Mouse (Mus musculus) liver, postnatal 0 days (tissue): Measurements from ENCODE around the gene Casp4. TPM values are rescaled to one million over a fixed set of nuclear protein-coding genes. Genes with fewer than 3 reads are reported as not detected.

Experiments used
- ATAC-seq: fragments of 200-750 bp; cut with Nextera tagmentation; 2 replicates; pipeline ENCODE4 v1.8.0; 2017; ENCODE audit warnings: mild to moderate bottlenecking, moderate library complexity
- DNase-seq: peaks from one replicate; pipeline ENCODE4 v3.0.0-alpha.2; 2016
- H3K27ac ChIP-seq: fragments of 300-500 bp; sonication (generic); 2 replicates; pipeline ENCODE4 v1.5.1; 2014; ENCODE audit warnings: antibody characterized with exemption, moderate library complexity, mild to moderate bottlenecking, low read depth
- H3K27me3 ChIP-seq: fragments of 300-500 bp; sonication (generic); 2 replicates; pipeline ENCODE4 v1.6.1; 2014; ENCODE audit warnings: low read length, control low read depth, mixed read lengths; ENCODE audit not compliant: insufficient read depth
- H3K36me3 ChIP-seq: fragments of 300-500 bp; sonication (generic); replicated peaks from 2 replicates; pipeline ENCODE4 v1.6.1; 2014; ENCODE audit warnings: mild to moderate bottlenecking, control low read depth, low read length, moderate library complexity, mixed read lengths; ENCODE audit not compliant: insufficient read depth
- H3K4me1 ChIP-seq: fragments of 300-500 bp; sonication (generic); 2 replicates; pipeline ENCODE4 v1.6.1; 2014; ENCODE audit warnings: antibody characterized with exemption, mild to moderate bottlenecking, control low read depth; ENCODE audit not compliant: insufficient read depth
- H3K4me2 ChIP-seq: fragments of 300-500 bp; sonication (generic); 2 replicates; pipeline ENCODE4 v1.6.1; 2014; ENCODE audit warnings: low read depth, mild to moderate bottlenecking, low read length, moderate library complexity, mixed read lengths
- H3K4me3 ChIP-seq: fragments of 300-500 bp; sonication (generic); 2 replicates; pipeline ENCODE4 v1.5.1; 2014; ENCODE audit warnings: low read depth, low read length
- H3K9ac ChIP-seq: fragments of 300-500 bp; sonication (generic); replicated peaks from 2 replicates; pipeline ENCODE4 v1.6.1; 2014; ENCODE audit warnings: mild to moderate bottlenecking, moderate library complexity
- H3K9me3 ChIP-seq: fragments of 300-500 bp; sonication (generic); 2 replicates; pipeline ENCODE4 v1.6.1; 2016; ENCODE audit warnings: mild to moderate bottlenecking, control low read depth, low read length, mixed read lengths
- CTCF ChIP-seq: sonication (generic); IDR thresholded peaks from 2 replicates; pipeline ENCODE4 v1.5.1; 2016; ENCODE audit warnings: antibody characterized with exemption, low read depth
- EP300 ChIP-seq: IDR thresholded peaks from 2 replicates; pipeline ENCODE4 v1.6.1; 2016; ENCODE audit warnings: antibody characterized with exemption, low read depth, mild to moderate bottlenecking
- WGBS: fragments of 180-500 bp; shearing (Covaris S2); extraction: QIAGEN DNeasy Blood & Tissue Kit; methylation state at CpG from one replicate; pipeline ENCODE4 v1.1.7; 2014; ENCODE audit not compliant: insufficient replicate concordance; 5-methylcytosine and 5-hydroxymethylcytosine counted together
- polyA plus RNA-seq: library from polyadenylated mRNA; unstranded; fragments of >200 nt; fragmentation: Nextera tagmentation; extraction: Ambion mirVana; gene quantifications from 2 replicates; pipeline ENCODE4 v1.2.1, GENCODE M21; 2015

Gene Casp4
- polyA plus RNA-seq, 1 experiment from 2014 or later, result 2.1 TPM

DNA sequence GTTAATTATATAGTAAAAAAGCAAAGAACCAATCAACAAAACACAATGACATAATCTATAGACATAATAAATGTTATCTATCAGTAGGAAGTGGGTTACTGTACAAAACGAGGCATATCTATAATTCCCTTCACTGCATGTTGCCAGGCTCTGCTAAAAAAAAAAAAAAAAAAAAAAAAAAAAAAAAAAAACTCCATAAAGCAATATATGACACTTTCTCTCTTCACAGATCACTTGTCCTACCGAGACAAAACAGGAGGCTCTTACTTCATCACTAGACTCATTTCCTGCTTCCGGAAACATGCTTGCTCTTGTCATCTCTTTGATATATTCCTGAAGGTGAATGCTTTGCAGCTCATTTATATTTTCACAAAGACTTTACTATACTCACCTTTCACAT lies 19.6 kb downstream of the Casp4 start:
- Histone ChIP-seq H3K36me3 (no peaks in the 10 kb centered on the region; the same call in 1 of the 2 replicates), H3K4me3 (no peak overlapping the region), H3K9ac (no peak overlapping the region), H3K9me3 (no peaks in the 10 kb centered on the region), H3K27ac (no peak overlapping the region), H3K4me2 (no peak overlapping the region), H3K4me1 (no peaks in the 10 kb centered on the region), H3K27me3 (no peaks in the 10 kb centered on the region)
- DNase-seq (no peak), ATAC-seq (no peak)
- TF ChIP-seq CTCF, result no peak
- no peak for TF ChIP-seq EP300
- 43% methylated on average over 3 of the region's 3 CpGs for WGBS

GRCm38 (mm10) chr9:5332441-5332840 lies 23.8 kb downstream of the Casp4 start:
- Histone ChIP-seq H3K4me2 (no peak overlapping the region), H3K4me1 (no peaks in the 10 kb centered on the region), H3K36me3 (no peaks in the 10 kb centered on the region), H3K27ac (no peak overlapping the region), H3K4me3 (no peak overlapping the region), H3K27me3 (no peaks in the 10 kb centered on the region), H3K9ac (no peak overlapping the region), H3K9me3 (no peaks in the 10 kb centered on the region)
- ATAC-seq (no peak), DNase-seq (no peak)
- TF ChIP-seq EP300 (no peak), CTCF (no peak)

DNA sequence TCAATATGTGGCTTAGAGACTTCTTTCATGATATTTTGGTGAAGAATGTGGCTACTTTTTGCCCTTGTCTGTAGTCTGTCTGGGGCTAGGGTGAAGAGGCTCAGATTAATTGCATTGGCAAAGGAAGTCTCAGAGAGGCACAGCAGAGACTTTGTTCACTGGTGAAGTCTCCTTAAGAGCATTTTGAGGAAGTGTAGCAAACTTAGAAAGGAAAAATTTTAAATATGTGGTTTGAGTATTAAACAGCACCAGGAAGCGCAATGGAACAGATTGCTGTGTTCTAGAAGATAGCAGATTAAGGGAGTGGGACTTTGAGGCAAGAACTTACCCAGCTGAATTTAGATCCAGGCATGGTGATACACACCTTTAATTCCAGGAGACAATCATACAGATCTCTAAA lies 24.8 kb downstream of the Casp4 start:
- no peak for ATAC-seq
- no peak overlapping the region for H3K4me3 ChIP-seq
- no peak overlapping the region for H3K9ac ChIP-seq
- H3K9me3 ChIP-seq, result no peaks in the 10 kb centered on the region
- H3K4me2 ChIP-seq, result no peak overlapping the region
- TF ChIP-seq EP300 (no peak), CTCF (no peak)
- no peaks in the 10 kb centered on the region for H3K27me3 ChIP-seq
- no peaks in the 10 kb centered on the region for H3K36me3 ChIP-seq
- no peaks in the 10 kb centered on the region for H3K4me1 ChIP-seq
- no peak for DNase-seq
- 64% methylated on average over 1 of the region's 1 CpGs for WGBS
- H3K27ac ChIP-seq, result no peak overlapping the region

GRCm38 (mm10) chr9:5343092-5343491 lies 34.5 kb downstream of the Casp4 start:
- H3K27me3 ChIP-seq, result no peaks in the 10 kb centered on the region
- no peak overlapping the region for H3K4me3 ChIP-seq
- H3K4me2 ChIP-seq, result no peak overlapping the region
- H3K36me3 ChIP-seq, result no peaks in the 10 kb centered on the region
- DNase-seq (no peak), ATAC-seq (no peak)
- H3K9me3 ChIP-seq, result no peaks in the 10 kb centered on the region
- 48% methylated on average over 1 of the region's 1 CpGs for WGBS
- no peak overlapping the region for H3K9ac ChIP-seq
- no peak overlapping the region for H3K27ac ChIP-seq
- H3K4me1 ChIP-seq, result no peaks in the 10 kb centered on the region
- TF ChIP-seq EP300 (no peak), CTCF (no peak)

- DNase-seq (no peak), ATAC-seq (no peak)
- Histone ChIP-seq H3K4me1 (no peaks in the 10 kb centered on the region), H3K36me3 (no peaks in the 10 kb centered on the region), H3K9ac (no peak overlapping the region), H3K9me3 (no peaks in the 10 kb centered on the region), H3K27me3 (no peaks in the 10 kb centered on the region), H3K27ac (no peak overlapping the region), H3K4me2 (no peak overlapping the region), H3K4me3 (no peak overlapping the region)
- TF ChIP-seq CTCF, result no peak
- TF ChIP-seq EP300, result no peak
- 70% methylated on average over 4 of the region's 4 CpGs for WGBS
These were observed 35.5 kb downstream of the Casp4 start for GRCm38 (mm10) chr9:5344090-5344489.

GRCm38 (mm10) chr9:5345291-5345898 lies 36.8 kb downstream of the Casp4 start, which contains the start of gene Casp12:
Casp12 (plus strand) TSS chr9:5345430.
- H3K4me2 ChIP-seq, result no peak within 1 kb of the TSS
- DNase-seq, result no peak
- TF ChIP-seq CTCF, result no peak
- TF ChIP-seq EP300, result no peak
- ATAC-seq, result no peak
- no peaks in the 10 kb centered on the region for H3K36me3 ChIP-seq
- H3K27ac ChIP-seq, result 0 out of 2 replicates have a peak within 1 kb of the TSS, but pooled peaks have one; percentile 2
- 55% methylated on average over 4 of the region's 4 CpGs for WGBS
- no peak within 1 kb of the TSS for H3K4me3 ChIP-seq
- no peaks in the 10 kb centered on the region for H3K9me3 ChIP-seq
- H3K9ac ChIP-seq, result no peak within 1 kb of the TSS
- no peaks in the 10 kb centered on the region for H3K27me3 ChIP-seq
- no peaks in the 10 kb centered on the region for H3K4me1 ChIP-seq
